Mouse (Mus musculus): ENCODE results near the gene Drc3. TPM values are rescaled to one million over a fixed set of nuclear protein-coding genes. Genes with fewer than 3 reads are reported as not detected.

Drc3 gene
- 1 to 10 TPM; 2.4 to 2.5 TPM for total RNA-seq (2021)

- intact Hi-C loops (cut with DNase I), result loop anchor here (2.0 to 5.0 kb wide), 4 partner anchors 35 to 245 kb away; partner anchors contain the start of gene Rai1
- DNase-seq, result peak; percentile 93 to 95
Observed at GRCm38 (mm10) chr11:60352559-60353411, at the start of gene Drc3, which contains the start of gene Tom1l2. Gene Drc3, plus strand, starts transcription at chr11:60353329. Gene Tom1l2, minus strand, starts transcription at chr11:60352905.

- no peak for DNase-seq
- intact Hi-C loops (cut with DNase I), result no loop called here
Observed at GRCm38 (mm10) chr11:60303497-60303896, 49.6 kb upstream of the Drc3 start.

- no peak for DNase-seq
- intact Hi-C loops (cut with DNase I), result loop anchor here (5.0 kb wide), 2 partner anchors 37 to 107 kb away; no protein-coding TSS in a partner anchor
Observed at GRCm38 (mm10) chr11:60305611-60306010, 47.5 kb upstream of the Drc3 start.

- DNase-seq, result peak; percentile 34 to 63
- intact Hi-C loops (cut with DNase I), result loop anchor here (5.0 kb wide), 2 partner anchors 35 to 105 kb away; no protein-coding TSS in a partner anchor
Observed at GRCm38 (mm10) chr11:60306834-60307233, 46.3 kb upstream of the Drc3 start.

- peak in 1 of 2 experiments; percentile 39 for DNase-seq
- intact Hi-C loops (cut with DNase I), result loop anchor here (5.0 kb wide), 2 partner anchors 35 to 105 kb away; no protein-coding TSS in a partner anchor
Observed at GRCm38 (mm10) chr11:60307375-60307825, 45.7 kb upstream of the Drc3 start.

GRCm38 (mm10) chr11:60308061-60308460 lies 45.1 kb upstream of the Drc3 start:
- no peak for DNase-seq
- intact Hi-C loops (cut with DNase I), result loop anchor here (5.0 kb wide), 2 partner anchors 34 to 104 kb away; no protein-coding TSS in a partner anchor

- intact Hi-C loops (cut with DNase I), result loop anchor here (5.0 kb wide), 2 partner anchors 34 to 104 kb away; no protein-coding TSS in a partner anchor
Observed at GRCm38 (mm10) chr11:60308506-60309116, 44.5 kb upstream of the Drc3 start.

GRCm38 (mm10) chr11:60309875-60310274 lies 43.3 kb upstream of the Drc3 start:
- DNase-seq, result no peak
- intact Hi-C loops (cut with DNase I), result loop anchor here (5.0 kb wide), 2 partner anchors 32 to 102 kb away; no protein-coding TSS in a partner anchor

More at GRCm38 (mm10) chr11:60308506-60309116, 44.5 kb upstream of the Drc3 start:
- DNase-seq, result no peak

- DNase-seq, result peak; percentile 74
- intact Hi-C loops (cut with DNase I), result no loop called here
Observed at GRCm38 (mm10) chr11:60311025-60311854, 41.9 kb upstream of the Drc3 start.

GRCm38 (mm10) chr11:60316250-60316649 lies 36.9 kb upstream of the Drc3 start:
- intact Hi-C loops (cut with DNase I), result loop anchor here (5.0 kb wide), 1 partner anchor 36 kb away; the partner anchor contains the start of genes Drc3 and Tom1l2
- DNase-seq, result no peak

- no peak for DNase-seq
- intact Hi-C loops (cut with DNase I), result loop anchor here (5.0 kb wide), 1 partner anchor 35 kb away; the partner anchor contains the start of genes Drc3 and Tom1l2
Observed at GRCm38 (mm10) chr11:60316883-60317282, 36.2 kb upstream of the Drc3 start.

GRCm38 (mm10) chr11:60317376-60318102 lies 35.6 kb upstream of the Drc3 start:
- no peak for DNase-seq
- intact Hi-C loops (cut with DNase I), result loop anchor here (5.0 kb wide), 1 partner anchor 35 kb away; the partner anchor contains the start of genes Drc3 and Tom1l2

- DNase-seq, result no peak
- intact Hi-C loops (cut with DNase I), result loop anchor here (5.0 kb wide), 1 partner anchor 34 kb away; the partner anchor contains the start of genes Drc3 and Tom1l2
Observed at GRCm38 (mm10) chr11:60318716-60319115, 34.4 kb upstream of the Drc3 start.

GRCm38 (mm10) chr11:60319257-60320066 lies 33.7 kb upstream of the Drc3 start:
- intact Hi-C loops (cut with DNase I), result loop anchor here (5.0 kb wide), 1 partner anchor 33 kb away; the partner anchor contains the start of genes Drc3 and Tom1l2
- no peak for DNase-seq

- DNase-seq, result no peak
- intact Hi-C loops (cut with DNase I), result no loop called here
Observed at GRCm38 (mm10) chr11:60320426-60321037, 32.6 kb upstream of the Drc3 start.

GRCm38 (mm10) chr11:60321438-60321837 lies 31.7 kb upstream of the Drc3 start:
- intact Hi-C loops (cut with DNase I), result no loop called here
- no peak for DNase-seq

GRCm38 (mm10) chr11:60323731-60324130 lies 29.4 kb upstream of the Drc3 start:
- no peak for DNase-seq
- intact Hi-C loops (cut with DNase I), result no loop called here

GRCm38 (mm10) chr11:60330551-60330950 lies 22.6 kb upstream of the Drc3 start:
- intact Hi-C loops (cut with DNase I), result no loop called here
- no peak for DNase-seq
